Mouse (Mus musculus): Measurements from ENCODE around the gene Ctns. TPM values are rescaled to one million over a fixed set of nuclear protein-coding genes. Genes with fewer than 3 reads are reported as not detected.

Gene Ctns
- polyA plus RNA-seq, 1 experiment from 2014 or later = 25.5 TPM

DNA sequence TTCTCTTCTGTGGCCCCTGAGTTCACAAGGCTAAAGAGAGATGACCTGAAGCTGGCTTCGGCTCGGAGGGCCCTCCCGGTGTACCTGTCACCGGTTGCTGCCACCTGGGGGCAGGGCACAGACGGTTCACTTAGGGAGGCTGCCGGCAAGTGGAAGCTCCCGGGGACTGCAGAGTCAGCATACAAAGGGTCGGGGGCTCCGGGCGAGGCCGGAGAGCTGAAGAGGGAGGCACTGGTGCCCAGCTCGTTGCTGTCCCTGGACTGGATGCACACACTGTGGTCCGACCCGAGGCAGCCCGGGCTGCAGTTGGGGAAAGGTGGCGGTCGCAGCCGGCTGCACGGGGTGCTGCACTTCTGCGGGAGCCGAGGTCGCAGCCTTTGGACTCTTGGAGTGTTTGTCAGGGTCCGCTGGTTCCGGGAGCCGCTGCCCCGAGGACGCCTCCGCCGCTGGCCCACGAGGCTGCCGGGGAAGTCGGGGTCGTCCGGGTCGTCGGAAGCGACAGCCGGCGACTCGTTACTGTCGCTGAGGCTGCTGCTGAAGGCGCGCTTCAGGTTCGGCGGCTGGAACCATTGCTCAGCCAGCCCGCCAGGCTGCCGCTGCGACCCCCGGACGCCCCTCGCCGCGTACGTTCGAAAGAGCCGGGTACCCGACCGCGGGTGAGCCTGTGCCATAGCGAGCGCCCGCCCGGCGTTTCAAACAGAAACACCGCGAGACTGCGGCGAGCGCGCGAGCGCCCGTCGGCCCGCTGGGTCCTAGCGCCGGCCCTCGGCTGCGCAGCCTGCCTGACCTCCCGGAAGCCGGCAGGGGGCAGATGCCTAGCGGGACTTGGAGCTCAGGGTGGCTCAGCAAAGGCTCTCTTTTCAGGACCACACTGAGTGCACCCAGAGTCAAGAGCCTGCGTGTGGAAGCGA lies 61.0 kb downstream of the Ctns start, which contains the start of gene Haspin:
Gene Haspin (minus strand): TSS at position 704 of the 911 bp plus-strand sequence.
- Histone ChIP-seq H3K9ac (peak within 1 kb of the TSS; percentile 66), H3K27me3 (no peaks in the 10 kb centered on the region), H3K4me3 (replicated peaks) (peak within 1 kb of the TSS; percentile 64), H3K36me3 (peaks cover 17% of the 10 kb centered on the region), H3K9me3 (replicated peaks) (no peaks in the 10 kb centered on the region), H3K4me1 (peaks cover 31% of the 10 kb centered on the region), H3K27ac (replicated peaks) (no peak within 1 kb of the TSS), H3K4me2 (replicated peaks) (peak within 1 kb of the TSS; percentile 91)
- ATAC-seq (ENCODE audit: insufficient number of reproducible peaks, low FRiP score, low TSS enrichment, low read depth) = peak; percentile 91
- WGBS = under 1% methylated on average over 84 of the region's 84 CpGs

DNA sequence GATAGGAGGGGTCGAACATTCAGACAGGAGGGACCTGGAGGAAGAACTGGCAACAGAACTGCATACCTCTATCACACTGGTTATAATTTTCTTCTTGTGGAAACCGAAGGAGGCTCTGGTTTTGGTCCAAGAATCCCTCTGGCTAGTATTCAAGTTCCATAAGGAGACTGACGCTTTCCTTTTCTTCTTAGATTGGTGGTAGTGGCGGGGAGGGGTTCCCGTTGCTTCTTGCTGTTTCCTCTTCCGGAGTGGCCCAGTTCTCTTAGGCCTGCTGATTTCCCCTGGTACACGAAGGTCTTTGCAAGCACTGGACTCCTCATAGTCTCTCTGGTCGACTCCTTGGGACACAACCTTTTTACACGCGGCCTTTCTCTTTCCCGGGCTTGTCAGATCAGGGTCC lies 61.7 kb downstream of the Ctns start:
- no peak for ATAC-seq (ENCODE audit: insufficient number of reproducible peaks, low FRiP score, low TSS enrichment, low read depth)

DNA sequence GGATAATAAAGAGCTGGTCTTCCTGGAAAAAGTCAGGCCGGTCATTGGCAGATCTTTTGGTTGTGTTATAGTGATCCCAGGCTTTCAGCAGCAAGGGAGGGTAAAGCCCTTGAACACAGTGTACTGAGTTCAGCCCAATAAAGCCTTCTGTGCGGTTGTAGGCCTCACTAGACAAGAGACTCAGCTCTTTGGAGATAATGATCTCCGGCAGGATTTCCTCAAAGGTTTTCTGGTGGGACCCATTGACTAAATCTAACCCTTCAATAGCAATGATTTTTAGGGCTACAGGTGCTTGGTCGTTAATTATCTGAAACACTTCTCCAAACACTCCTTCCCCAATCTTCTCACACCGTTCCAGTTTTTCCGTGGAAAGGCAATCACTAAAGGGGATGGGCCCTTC lies 62.3 kb downstream of the Ctns start:
- no peaks in the 10 kb centered on the region for H3K9me3 ChIP-seq (replicated peaks)
- peak overlapping the region; percentile 91 for H3K4me2 ChIP-seq (replicated peaks)
- no peak overlapping the region for H3K9ac ChIP-seq
- no peak overlapping the region for H3K27ac ChIP-seq (replicated peaks)
- peak overlapping the region; percentile 64 for H3K4me3 ChIP-seq (replicated peaks)
- no peaks in the 10 kb centered on the region for H3K27me3 ChIP-seq
- no peak for ATAC-seq (ENCODE audit: insufficient number of reproducible peaks, low FRiP score, low TSS enrichment, low read depth)
- 85% methylated on average over 6 of the region's 6 CpGs for WGBS
- peaks cover 31% of the 10 kb centered on the region for H3K4me1 ChIP-seq
- H3K36me3 ChIP-seq = peaks cover 20% of the 10 kb centered on the region

More for the DNA sequence above, 61.7 kb downstream of the Ctns start:
- Histone ChIP-seq H3K27me3 (no peaks in the 10 kb centered on the region), H3K27ac (replicated peaks) (no peak overlapping the region), H3K4me1 (peaks cover 31% of the 10 kb centered on the region), H3K36me3 (peaks cover 20% of the 10 kb centered on the region), H3K9ac (peak overlapping the region; percentile 66; the same call in 1 of the 2 replicates), H3K4me3 (replicated peaks) (peak overlapping the region; percentile 64), H3K4me2 (replicated peaks) (peak overlapping the region; percentile 91), H3K9me3 (replicated peaks) (no peaks in the 10 kb centered on the region)
- 30% methylated on average over 11 of the region's 11 CpGs for WGBS

DNA sequence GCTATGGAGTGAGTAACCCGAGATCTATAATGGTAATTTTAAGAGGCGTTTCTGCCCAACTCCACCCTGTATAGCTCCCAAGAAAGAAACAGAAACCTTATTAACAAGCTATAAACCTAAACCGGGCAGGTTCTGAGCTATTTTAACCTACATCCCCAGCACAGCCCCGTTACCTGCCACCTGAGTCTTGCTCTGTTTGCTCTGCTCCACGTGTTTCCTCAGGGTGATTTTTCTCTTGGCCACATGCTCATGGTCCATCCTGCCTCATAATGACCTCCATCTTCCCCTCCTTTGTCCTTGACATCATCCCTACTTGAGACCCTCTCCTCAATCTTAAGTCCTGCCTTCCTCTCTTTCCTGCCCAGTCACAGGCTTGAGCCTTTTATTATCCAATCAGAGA lies 64.6 kb downstream of the Ctns start:
- Histone ChIP-seq H3K9ac (no peak overlapping the region), H3K4me3 (replicated peaks) (no peak overlapping the region), H3K4me1 (peaks cover 31% of the 10 kb centered on the region), H3K27me3 (no peaks in the 10 kb centered on the region), H3K36me3 (peaks cover 20% of the 10 kb centered on the region), H3K4me2 (replicated peaks) (no peak overlapping the region), H3K27ac (replicated peaks) (no peak overlapping the region), H3K9me3 (replicated peaks) (no peaks in the 10 kb centered on the region)
- WGBS = 88% methylated on average over 5 of the region's 5 CpGs
- no peak for ATAC-seq (ENCODE audit: insufficient number of reproducible peaks, low FRiP score, low TSS enrichment, low read depth)

Other genes starting within 250 kb of the Ctns start
- gene Atp2a3, start 237.9 kb downstream of the Ctns start, polyA plus RNA-seq (2015; fragmentation: Nextera tagmentation; extraction: Ambion mirVana) = 4.0 and 5.0 TPM in 2 replicates
- 2.6 and 2.8 TPM in 2 replicates for gene P2rx1, start 199.9 kb downstream of the Ctns start, polyA plus RNA-seq (2015; fragmentation: Nextera tagmentation; extraction: Ambion mirVana)
- 11.4 and 12.0 TPM in 2 replicates for gene Camkk1, start 180.0 kb downstream of the Ctns start, polyA plus RNA-seq (2015; fragmentation: Nextera tagmentation; extraction: Ambion mirVana)
- 10.9 and 11.6 TPM in 2 replicates for gene Ncbp3, start 151.3 kb downstream of the Ctns start, polyA plus RNA-seq (2015; fragmentation: Nextera tagmentation; extraction: Ambion mirVana)
- 0.28 and 0.40 TPM in 2 replicates for gene Itgae, start 108.5 kb downstream of the Ctns start, polyA plus RNA-seq (2015; fragmentation: Nextera tagmentation; extraction: Ambion mirVana)
- gene Haspin, start 60.7 kb downstream of the Ctns start, polyA plus RNA-seq (2015; fragmentation: Nextera tagmentation; extraction: Ambion mirVana) = 10.9 and 11.5 TPM in 2 replicates
- 0.98 and 1.0 TPM in 2 replicates for gene P2rx5, start 38.6 kb downstream of the Ctns start, polyA plus RNA-seq (2015; fragmentation: Nextera tagmentation; extraction: Ambion mirVana)
- 91.9 and 100 TPM in 2 replicates for gene Emc6, start 22.0 kb downstream of the Ctns start, polyA plus RNA-seq (2015; fragmentation: Nextera tagmentation; extraction: Ambion mirVana)
- gene Tax1bp3, start 22.0 kb downstream of the Ctns start, polyA plus RNA-seq (2015; fragmentation: Nextera tagmentation; extraction: Ambion mirVana) = 210 and 221 TPM in 2 replicates
- 2.7 and 2.9 TPM in 2 replicates for gene Shpk, start 418 bp upstream of the Ctns start, polyA plus RNA-seq (2015; fragmentation: Nextera tagmentation; extraction: Ambion mirVana)
- gene Trpv1, start 35.2 kb upstream of the Ctns start, polyA plus RNA-seq (2015; fragmentation: Nextera tagmentation; extraction: Ambion mirVana) = 0.24 and 0.34 TPM in 2 replicates
- gene Trpv3, start 68.3 kb upstream of the Ctns start, polyA plus RNA-seq (2015; fragmentation: Nextera tagmentation; extraction: Ambion mirVana) = 0.84 and 0.87 TPM in 2 replicates
- gene Aspa, start 130.6 kb upstream of the Ctns start, polyA plus RNA-seq (2015; fragmentation: Nextera tagmentation; extraction: Ambion mirVana) = 2.0 and 2.4 TPM in 2 replicates
- not detected in 2 replicates for gene Gm49340, start 130.7 kb upstream of the Ctns start, polyA plus RNA-seq (2015; fragmentation: Nextera tagmentation; extraction: Ambion mirVana)
- gene Spata22, start 130.7 kb upstream of the Ctns start, polyA plus RNA-seq (2015; fragmentation: Nextera tagmentation; extraction: Ambion mirVana) = not detected in 2 replicates
- not detected in 2 replicates for gene Olfr20, start 151.7 kb upstream of the Ctns start, polyA plus RNA-seq (2015; fragmentation: Nextera tagmentation; extraction: Ambion mirVana)
- gene Olfr376, start 172.2 kb upstream of the Ctns start, polyA plus RNA-seq (2015; fragmentation: Nextera tagmentation; extraction: Ambion mirVana) = 0.13 and 0.17 TPM in 2 replicates
- gene Olfr1, start 200.6 kb upstream of the Ctns start, polyA plus RNA-seq (2015; fragmentation: Nextera tagmentation; extraction: Ambion mirVana) = 0.08 TPM in 1 of 2 replicates, not detected in the other
- gene Olfr378, start 229.4 kb upstream of the Ctns start, polyA plus RNA-seq (2015; fragmentation: Nextera tagmentation; extraction: Ambion mirVana) = not detected in 2 replicates